Mouse (Mus musculus): ENCODE measurements around the gene Peli2.

GRCm38 (mm10) chr14:48099354-48099753 lies 21.3 kb upstream of the Peli2 start:
- TF ChIP-seq EP300 (optimal IDR thresholded peaks at IDR 0.05) (no peak), CTCF (IDR thresholded peaks at IDR 0.05; ENCODE audit: low read depth) (no peak)

Data from stomach, postnatal 0 days (tissue).